Mouse (Mus musculus): ENCODE results near the gene Mbd3. TPM values are rescaled to one million over a fixed set of nuclear protein-coding genes. Genes with fewer than 3 reads are reported as not detected.

Mbd3 gene
- polyA plus RNA-seq, 1 experiment from 2014 or later = 51.0 TPM

- Histone ChIP-seq H3K4me1 (replicated peaks; ENCODE audit: control insufficient read depth, insufficient read depth, low read length) (peaks cover 24% of the 10 kb centered on the region), H3K27ac (ENCODE audit: low read depth, low read length) (peak overlapping the region; percentile 72), H3K4me2 (replicated peaks; ENCODE audit: low read depth) (peak overlapping the region; percentile 61), H3K27me3 (replicated peaks; ENCODE audit: control insufficient read depth, insufficient read depth, low read length) (peaks cover 19% of the 10 kb centered on the region), H3K9ac (ENCODE audit: low read depth, low read length) (no peak overlapping the region), H3K36me3 (ENCODE audit: control insufficient read depth, insufficient read depth) (peaks cover 3% of the 10 kb centered on the region; the same call in 1 of the 2 replicates), H3K4me3 (ENCODE audit: low read depth, low read length) (peak overlapping the region; percentile 23; the same call in 1 of the 2 replicates), H3K9me3 (ENCODE audit: control insufficient read depth) (no peaks in the 10 kb centered on the region)
- no peak; the same call in 1 of the 2 replicates for ATAC-seq
- 13% methylated on average over 16 of the region's 16 CpGs for WGBS
- 0 out of 2 replicates have a peak, but pooled peaks have one; percentile 14 for TF ChIP-seq CTCF (IDR thresholded peaks at IDR 0.05; ENCODE audit: low read depth)
Observed at GRCm38 (mm10) chr10:80345122-80345521, 54.2 kb downstream of the Mbd3 start.

- no peak for ATAC-seq
- TF ChIP-seq CTCF (IDR thresholded peaks at IDR 0.05; ENCODE audit: low read depth) = no peak
- peaks cover 24% of the 10 kb centered on the region for H3K4me1 ChIP-seq (replicated peaks; ENCODE audit: control insufficient read depth, insufficient read depth, low read length)
- H3K36me3 ChIP-seq (ENCODE audit: control insufficient read depth, insufficient read depth) = peaks cover 3% of the 10 kb centered on the region; the same call in 1 of the 2 replicates
- H3K4me3 ChIP-seq (ENCODE audit: low read depth, low read length) = no peak overlapping the region
- WGBS = 34% methylated on average over 9 of the region's 9 CpGs
- H3K4me2 ChIP-seq (replicated peaks; ENCODE audit: low read depth) = peak overlapping the region; percentile 61
- peak overlapping the region; percentile 72 for H3K27ac ChIP-seq (ENCODE audit: low read depth, low read length)
- no peaks in the 10 kb centered on the region for H3K9me3 ChIP-seq (ENCODE audit: control insufficient read depth)
- H3K9ac ChIP-seq (ENCODE audit: low read depth, low read length) = no peak overlapping the region
- H3K27me3 ChIP-seq (replicated peaks; ENCODE audit: control insufficient read depth, insufficient read depth, low read length) = peaks cover 19% of the 10 kb centered on the region
Observed at GRCm38 (mm10) chr10:80344131-80344661, 55.2 kb downstream of the Mbd3 start.

- peak overlapping the region; percentile 61 for H3K4me2 ChIP-seq (replicated peaks; ENCODE audit: low read depth)
- no peak overlapping the region for H3K9ac ChIP-seq (ENCODE audit: low read depth, low read length)
- H3K36me3 ChIP-seq (ENCODE audit: control insufficient read depth, insufficient read depth) = peaks cover 3% of the 10 kb centered on the region; the same call in 1 of the 2 replicates
- peaks cover 24% of the 10 kb centered on the region for H3K4me1 ChIP-seq (replicated peaks; ENCODE audit: control insufficient read depth, insufficient read depth, low read length)
- TF ChIP-seq CTCF (IDR thresholded peaks at IDR 0.05; ENCODE audit: low read depth) = no peak
- no peak overlapping the region for H3K4me3 ChIP-seq (ENCODE audit: low read depth, low read length)
- H3K27ac ChIP-seq (ENCODE audit: low read depth, low read length) = 0 out of 2 replicates have a peak overlapping the region, but pooled peaks have one; percentile 72
- no peak for ATAC-seq
- no peaks in the 10 kb centered on the region for H3K9me3 ChIP-seq (ENCODE audit: control insufficient read depth)
- WGBS = 38% methylated on average over 13 of the region's 13 CpGs
- peaks cover 19% of the 10 kb centered on the region for H3K27me3 ChIP-seq (replicated peaks; ENCODE audit: control insufficient read depth, insufficient read depth, low read length)
Observed at GRCm38 (mm10) chr10:80343425-80343895, 55.9 kb downstream of the Mbd3 start.

GRCm38 (mm10) chr10:80342749-80343424 lies 56.5 kb downstream of the Mbd3 start:
- H3K27ac ChIP-seq (ENCODE audit: low read depth, low read length) = no peak overlapping the region
- H3K36me3 ChIP-seq (ENCODE audit: control insufficient read depth, insufficient read depth) = peaks cover 3% of the 10 kb centered on the region; the same call in 1 of the 2 replicates
- H3K9ac ChIP-seq (ENCODE audit: low read depth, low read length) = 0 out of 2 replicates have a peak overlapping the region, but pooled peaks have one; percentile 23
- H3K4me2 ChIP-seq (replicated peaks; ENCODE audit: low read depth) = peak overlapping the region; percentile 61
- WGBS = 1% methylated on average over 28 of the region's 33 CpGs
- 0 out of 2 replicates have a peak, but pooled peaks have one; percentile 4 for TF ChIP-seq CTCF (IDR thresholded peaks at IDR 0.05; ENCODE audit: low read depth)
- peaks cover 19% of the 10 kb centered on the region for H3K27me3 ChIP-seq (replicated peaks; ENCODE audit: control insufficient read depth, insufficient read depth, low read length)
- peak; percentile 7; the same call in 1 of the 2 replicates for ATAC-seq
- H3K4me3 ChIP-seq (ENCODE audit: low read depth, low read length) = peak overlapping the region; percentile 27
- no peaks in the 10 kb centered on the region for H3K9me3 ChIP-seq (ENCODE audit: control insufficient read depth)
- peaks cover 23% of the 10 kb centered on the region for H3K4me1 ChIP-seq (replicated peaks; ENCODE audit: control insufficient read depth, insufficient read depth, low read length)

Small RNA genes within 50 kb of the gene (microRNA-seq; reads per million reads assigned to microRNA genes)
- not detected for gene Gm22721

Other genes starting within 250 kb of the Mbd3 start
- gene Cirbp, start 233.6 kb downstream of the Mbd3 start, polyA plus RNA-seq (2015; fragmentation: Nextera tagmentation; extraction: Ambion mirVana) = 222 and 228 TPM in 2 replicates
- gene 1600002K03Rik, start 226.6 kb downstream of the Mbd3 start, polyA plus RNA-seq (2015; fragmentation: Nextera tagmentation; extraction: Ambion mirVana) = 12.7 and 13.9 TPM in 2 replicates
- gene Efna2, start 220.1 kb downstream of the Mbd3 start, polyA plus RNA-seq (2015; fragmentation: Nextera tagmentation; extraction: Ambion mirVana) = 3.5 and 3.8 TPM in 2 replicates
- 21.9 and 22.5 TPM in 2 replicates for gene Mum1, start 173.1 kb downstream of the Mbd3 start, polyA plus RNA-seq (2015; fragmentation: Nextera tagmentation; extraction: Ambion mirVana)
- gene Ndufs7, start 150.4 kb downstream of the Mbd3 start, polyA plus RNA-seq (2015; fragmentation: Nextera tagmentation; extraction: Ambion mirVana) = 584 and 605 TPM in 2 replicates
- 30.1 and 37.2 TPM in 2 replicates for gene Gamt, start 138.5 kb downstream of the Mbd3 start, polyA plus RNA-seq (2015; fragmentation: Nextera tagmentation; extraction: Ambion mirVana)
- 26.6 and 29.0 TPM in 2 replicates for gene Dazap1, start 138.1 kb downstream of the Mbd3 start, polyA plus RNA-seq (2015; fragmentation: Nextera tagmentation; extraction: Ambion mirVana)
- 708 and 727 TPM in 2 replicates for gene Rps15, start 107.1 kb downstream of the Mbd3 start, polyA plus RNA-seq (2015; fragmentation: Nextera tagmentation; extraction: Ambion mirVana)
- gene Apc2, start 103.6 kb downstream of the Mbd3 start, polyA plus RNA-seq (2015; fragmentation: Nextera tagmentation; extraction: Ambion mirVana) = 1.1 and 1.6 TPM in 2 replicates
- gene 2310011J03Rik, start 79.0 kb downstream of the Mbd3 start, polyA plus RNA-seq (2015; fragmentation: Nextera tagmentation; extraction: Ambion mirVana) = 85.2 and 87.6 TPM in 2 replicates
- 13.1 and 18.8 TPM in 2 replicates for gene Pcsk4, start 70.1 kb downstream of the Mbd3 start, polyA plus RNA-seq (2015; fragmentation: Nextera tagmentation; extraction: Ambion mirVana)
- 261 and 282 TPM in 2 replicates for gene Reep6, start 69.6 kb downstream of the Mbd3 start, polyA plus RNA-seq (2015; fragmentation: Nextera tagmentation; extraction: Ambion mirVana)
- 46.7 and 50.4 TPM in 2 replicates for gene Adamtsl5, start 51.1 kb downstream of the Mbd3 start, polyA plus RNA-seq (2015; fragmentation: Nextera tagmentation; extraction: Ambion mirVana)
- 0.09 and 0.20 TPM in 2 replicates for gene Plk5, start 43.1 kb downstream of the Mbd3 start, polyA plus RNA-seq (2015; fragmentation: Nextera tagmentation; extraction: Ambion mirVana)
- gene Mex3d, start 11.9 kb downstream of the Mbd3 start, polyA plus RNA-seq (2015; fragmentation: Nextera tagmentation; extraction: Ambion mirVana) = 3.2 and 4.2 TPM in 2 replicates
- 1,032 and 1,082 TPM in 2 replicates for gene Uqcr11, start 7.3 kb upstream of the Mbd3 start, polyA plus RNA-seq (2015; fragmentation: Nextera tagmentation; extraction: Ambion mirVana)
- gene Tcf3, start 34.1 kb upstream of the Mbd3 start, polyA plus RNA-seq (2015; fragmentation: Nextera tagmentation; extraction: Ambion mirVana) = 34.1 and 34.5 TPM in 2 replicates
- gene Onecut3, start 95.3 kb upstream of the Mbd3 start, polyA plus RNA-seq (2015; fragmentation: Nextera tagmentation; extraction: Ambion mirVana) = 0.05 and 0.09 TPM in 2 replicates
- gene Atp8b3, start 139.6 kb upstream of the Mbd3 start, polyA plus RNA-seq (2015; fragmentation: Nextera tagmentation; extraction: Ambion mirVana) = 0.03 TPM in 2 replicates
- 9.1 and 10.1 TPM in 2 replicates for gene Rexo1, start 162.0 kb upstream of the Mbd3 start, polyA plus RNA-seq (2015; fragmentation: Nextera tagmentation; extraction: Ambion mirVana)
- 4.8 and 5.3 TPM in 2 replicates for gene Klf16, start 177.8 kb upstream of the Mbd3 start, polyA plus RNA-seq (2015; fragmentation: Nextera tagmentation; extraction: Ambion mirVana)
- gene Abhd17a, start 190.8 kb upstream of the Mbd3 start, polyA plus RNA-seq (2015; fragmentation: Nextera tagmentation; extraction: Ambion mirVana) = 116 and 117 TPM in 2 replicates
- gene Scamp4, start 203.3 kb upstream of the Mbd3 start, polyA plus RNA-seq (2015; fragmentation: Nextera tagmentation; extraction: Ambion mirVana) = 86.5 and 88.5 TPM in 2 replicates
- gene Adat3, start 203.3 kb upstream of the Mbd3 start, polyA plus RNA-seq (2015; fragmentation: Nextera tagmentation; extraction: Ambion mirVana) = 5.4 and 6.6 TPM in 2 replicates
- 2.3 and 2.6 TPM in 2 replicates for gene Gm49322, start 206.5 kb upstream of the Mbd3 start, polyA plus RNA-seq (2015; fragmentation: Nextera tagmentation; extraction: Ambion mirVana)
- gene Csnk1g2, start 223.3 kb upstream of the Mbd3 start, polyA plus RNA-seq (2015; fragmentation: Nextera tagmentation; extraction: Ambion mirVana) = 97.5 and 99.2 TPM in 2 replicates